Mouse (Mus musculus) CH12.LX (cell line): Measurements from ENCODE around the gene Atp4a. TPM values are rescaled to one million over a fixed set of nuclear protein-coding genes. Genes with fewer than 3 reads are reported as not detected.

ENCODE experiments used
- DNase-seq: peaks from one replicate; pipeline ENCODE4 v3.0.0-alpha.2; 2013; ENCODE audit errors: extremely low read depth
- H3K27ac ChIP-seq: 2 replicates; pipeline ENCODE4 v1.5.1; 2012; ENCODE audit warnings: low read depth, mild to moderate bottlenecking, control low read depth, moderate library complexity; ENCODE audit not compliant: insufficient read depth
- H3K27me3 ChIP-seq: replicated peaks from 2 replicates; pipeline ENCODE3; 2012; ENCODE audit warnings: inconsistent platforms
- H3K36me3 ChIP-seq, 2 experiments: replicated peaks in 1 of 2; 2 replicates each; pipeline versions ENCODE3 to v1.6.1; 2012; ENCODE audit warnings: inconsistent platforms in 1 of 2, low read length in 1 of 2, mild to moderate bottlenecking in 1 of 2, mixed read lengths in 1 of 2, moderate library complexity in 1 of 2; ENCODE audit not compliant: control insufficient read depth in 1 of 2, insufficient read depth in 1 of 2
- H3K4me1 ChIP-seq, 2 experiments: 2 replicates each; pipeline ENCODE4 v1.6.1; 2012; ENCODE audit warnings: inconsistent platforms in 1 of 2, moderate library complexity in 1 of 2; ENCODE audit not compliant: insufficient read depth in 2 of 2, control insufficient read depth in 1 of 2
- H3K4me2 ChIP-seq: 2 replicates; pipeline ENCODE4 v1.6.1; 2012; ENCODE audit warnings: low read depth, mild to moderate bottlenecking, control low read depth; ENCODE audit not compliant: poor library complexity, insufficient read depth, severe bottlenecking
- H3K4me3 ChIP-seq, 3 experiments: fragments of 150-350 bp in 1 of 3; sonication (generic) in 1 of 3; replicated peaks in 1 of 3; 2 replicates each; pipeline versions ENCODE3 to v1.5.1; 2011 to 2012; ENCODE audit warnings: low read depth in 2 of 3, low read length in 2 of 3, mild to moderate bottlenecking in 2 of 3, moderate library complexity in 2 of 3, control low read depth in 1 of 3, improper control_type of control experiment in 1 of 3, inconsistent platforms in 1 of 3, mixed read lengths in 1 of 3; ENCODE audit not compliant: poor library complexity in 1 of 3
- H3K79me2 ChIP-seq: replicated peaks from 2 replicates; pipeline ENCODE4 v1.6.1; 2012; ENCODE audit warnings: mild to moderate bottlenecking, moderate library complexity; ENCODE audit not compliant: control insufficient read depth, poor library complexity, insufficient read depth, severe bottlenecking; ENCODE audit errors: extremely low read depth
- H3K9ac ChIP-seq: 2 replicates; pipeline ENCODE4 v1.6.1; 2012; ENCODE audit warnings: low read depth, mild to moderate bottlenecking, control low read depth, moderate library complexity; ENCODE audit not compliant: insufficient read depth
- H3K9me3 ChIP-seq: replicated peaks from 2 replicates; pipeline ENCODE3; 2012; ENCODE audit warnings: low read length, inconsistent platforms, mixed read lengths
- BHLHE40 ChIP-seq: IDR thresholded peaks from 2 replicates; pipeline ENCODE4 v1.6.1; 2011; ENCODE audit warnings: mild to moderate bottlenecking, low read depth, low read length, improper control_type of control experiment
- CHD2 ChIP-seq: IDR thresholded peaks from 2 replicates; pipeline ENCODE4 v1.6.1; 2011; ENCODE audit warnings: low read length, improper control_type of control experiment
- CTCF ChIP-seq, 2 experiments: IDR thresholded peaks in 1 of 2; conservative IDR thresholded peaks in 1 of 2; 2 replicates each; pipeline ENCODE4 v1.5.1; 2011 to 2012; ENCODE audit warnings: low read depth in 2 of 2, low read length in 2 of 2, improper control_type of control experiment in 1 of 2, inconsistent platforms in 1 of 2, mild to moderate bottlenecking in 1 of 2, moderate library complexity in 1 of 2
- ELF1 ChIP-seq: IDR thresholded peaks from 2 replicates; pipeline ENCODE4 v1.6.1; 2014; ENCODE audit warnings: low read depth, mild to moderate bottlenecking, inconsistent platforms, low read length, improper control_type of control experiment
- EP300 ChIP-seq: IDR thresholded peaks from 2 replicates; pipeline ENCODE4 v1.6.1; 2011; ENCODE audit warnings: low read length, improper control_type of control experiment
- ETS1 ChIP-seq: conservative IDR thresholded peaks from 2 replicates; pipeline ENCODE4 v1.6.1; 2012; ENCODE audit warnings: low read depth, mild to moderate bottlenecking, inconsistent platforms, low read length, improper control_type of control experiment, moderate library complexity
- IRF4 ChIP-seq: IDR thresholded peaks from 2 replicates; pipeline ENCODE4 v1.6.1; 2014; ENCODE audit warnings: low read depth, mild to moderate bottlenecking, inconsistent platforms, low read length, improper control_type of control experiment
- JUN ChIP-seq: IDR thresholded peaks from 2 replicates; pipeline ENCODE4 v1.6.1; 2011; ENCODE audit warnings: low read depth, mild to moderate bottlenecking, low read length, improper control_type of control experiment, moderate library complexity; ENCODE audit not compliant: insufficient read depth
- MAZ ChIP-seq: IDR thresholded peaks from 2 replicates; pipeline ENCODE4 v1.6.1; 2012; ENCODE audit warnings: low read depth, mild to moderate bottlenecking, inconsistent platforms, low read length, improper control_type of control experiment, moderate library complexity
- MEF2A ChIP-seq: IDR thresholded peaks from 2 replicates; pipeline ENCODE4 v1.6.1; 2014; ENCODE audit warnings: low read depth, mild to moderate bottlenecking, inconsistent platforms, low read length, improper control_type of control experiment, borderline replicate concordance
- MYC ChIP-seq: IDR thresholded peaks from 2 replicates; pipeline ENCODE4 v1.6.1; 2011; ENCODE audit warnings: low read depth, mild to moderate bottlenecking, improper control_type of control experiment, low read length
- NRF1 ChIP-seq: IDR thresholded peaks from 2 replicates; pipeline ENCODE4 v1.6.1; 2014; ENCODE audit warnings: low read depth, mild to moderate bottlenecking, inconsistent platforms, low read length, improper control_type of control experiment, moderate library complexity
- PAX5 ChIP-seq: IDR thresholded peaks from 2 replicates; pipeline ENCODE4 v1.6.1; 2012; ENCODE audit warnings: low read length, inconsistent platforms, mixed read lengths
- POLR2A ChIP-seq: IDR thresholded peaks from 2 replicates; pipeline ENCODE4 v1.6.1; 2011; ENCODE audit warnings: low read depth, mild to moderate bottlenecking, improper control_type of control experiment, low read length
- POLR2AphosphoS2 ChIP-seq: IDR thresholded peaks from 2 replicates; pipeline ENCODE4 v1.6.1; 2011; ENCODE audit warnings: low read depth, low read length, improper control_type of control experiment
- RCOR1 ChIP-seq: conservative IDR thresholded peaks from 2 replicates; pipeline ENCODE4 v1.6.1; 2012; ENCODE audit warnings: low read depth, mild to moderate bottlenecking, inconsistent platforms, low read length, improper control_type of control experiment
- SIN3A ChIP-seq: IDR thresholded peaks from 2 replicates; pipeline ENCODE4 v1.6.1; 2012; ENCODE audit warnings: low read length, improper control_type of control experiment, inconsistent platforms
- SMC3 ChIP-seq: IDR thresholded peaks from 2 replicates; pipeline ENCODE4 v1.6.1; 2011; ENCODE audit warnings: low read depth, low read length, improper control_type of control experiment
- TBP ChIP-seq: conservative IDR thresholded peaks from 2 replicates; pipeline ENCODE4 v1.6.1; 2011; ENCODE audit warnings: low read depth, low read length, improper control_type of control experiment
- TCF12 ChIP-seq: IDR thresholded peaks from 2 replicates; pipeline ENCODE4 v1.6.1; 2014; ENCODE audit warnings: low read depth, mild to moderate bottlenecking, inconsistent platforms, low read length, improper control_type of control experiment
- UBTF ChIP-seq: IDR thresholded peaks from 2 replicates; pipeline ENCODE4 v1.6.1; 2012; ENCODE audit warnings: low read depth, mild to moderate bottlenecking, inconsistent platforms, low read length, improper control_type of control experiment, moderate library complexity
- USF2 ChIP-seq: conservative IDR thresholded peaks from 2 replicates; pipeline ENCODE4 v1.6.1; 2011; ENCODE audit warnings: low read depth, low read length, improper control_type of control experiment
- ZMIZ1 ChIP-seq: IDR thresholded peaks from 2 replicates; pipeline ENCODE4 v1.6.1; 2012; ENCODE audit warnings: low read depth, mild to moderate bottlenecking, inconsistent platforms, low read length, improper control_type of control experiment
- dilution Hi-C: fragments of 300-500 bp; cut with MboI; formaldehyde crosslinking; loops from 2 replicates; pipeline ENCODE4 v1.14.3; 2020; ENCODE audit warnings: low sequenced_read_pairs; ENCODE audit not compliant: extremely low pct_unique_long_range_greater_than_20kb, extremely low pct_ligation_motif_present
- in situ Hi-C: fragments of 300-500 bp; cut with MboI; formaldehyde crosslinking; loops from 3 replicates; pipeline ENCODE4 v1.14.3; 2019; ENCODE audit warnings: low sequenced_read_pairs, low pct_ligation_motif_present, low pct_unique_long_range_greater_than_20kb, mixed read lengths
- polyA plus RNA-seq: library from polyadenylated mRNA; unstranded; fragments of >175 nt; gene quantifications from 2 replicates; pipeline ENCODE4 v1.2.1, GENCODE M21; 2012; ENCODE audit warnings: low read depth; ENCODE audit not compliant: insufficient read length
- total RNA-seq, 2 experiments: library from RNA; depleted of rRNA; stranded (reverse); fragments of 300-350 nt in 1 of 2; fragments of >200 nt in 1 of 2; gene quantifications; 2 replicates each; pipeline ENCODE4 v1.2.3; 2012 to 2014

Atp4a gene
- total and polyA plus RNA-seq, 3 experiments = 0.33 to 0.67 TPM; not detected in 1

GRCm38 (mm10) chr7:30723274-30723953 lies 11.4 kb downstream of the Atp4a start:
- Histone ChIP-seq H3K27ac (peak overlapping the region; percentile 43; the same call in 1 of the 2 replicates), H3K36me3 (peaks cover 8 to 36% of the 10 kb centered on the region in 2 experiments), H3K9me3 (no peaks in the 10 kb centered on the region), H3K4me1 (peaks cover 36 to 54% of the 10 kb centered on the region in 2 experiments), H3K9ac (no peak overlapping the region), H3K4me2 (peak overlapping the region; percentile 51), H3K79me2 (no peaks in the 10 kb centered on the region), H3K27me3 (no peaks in the 10 kb centered on the region), H3K4me3 (no peak overlapping the region)
- in situ Hi-C loops (no loop called here), dilution Hi-C loops (no loop called here)
- peak; percentile 61 for DNase-seq
- TF ChIP-seq MEF2A (peak; percentile 35; the same call in 1 of the 2 replicates), MYC (no peak), USF2 (no peak), UBTF (no peak), MAZ (no peak), RCOR1 (no peak), ELF1 (no peak), IRF4 (0 out of 2 replicates have a peak, but pooled peaks have one; percentile 4), TCF12 (peak; percentile 74), CHD2 (no peak), SMC3 (no peak), BHLHE40 (peak; percentile 82), EP300 (peak; percentile 60; the same call in 1 of the 2 replicates), SIN3A (0 out of 2 replicates have a peak, but pooled peaks have one; percentile 32), ETS1 (no peak), NRF1 (no peak), TBP (peak; percentile 51; the same call in 1 of the 2 replicates), PAX5 (no peak)

GRCm38 (mm10) chr7:30728214-30728613 lies 16.2 kb downstream of the Atp4a start:
- TF ChIP-seq ZMIZ1 = no peak
- TF ChIP-seq MEF2A = no peak
- TF ChIP-seq POLR2AphosphoS2 = no peak
- TF ChIP-seq CTCF (conservative IDR thresholded peaks at IDR 0.05 in 1 of 2, IDR thresholded peaks at IDR 0.05 in 1 of 2; ENCODE audit: low read depth in 2 of 2, low read length in 2 of 2) = no peak
- TF ChIP-seq JUN = no peak
- no peak for TF ChIP-seq MAZ
- no peak for TF ChIP-seq POLR2A
- TF ChIP-seq, all 38 proteins: peak for 0
- Histone ChIP-seq H3K79me2 (no peaks in the 10 kb centered on the region), H3K9me3 (no peaks in the 10 kb centered on the region), H3K4me1 (peaks cover 25 to 61% of the 10 kb centered on the region in 2 experiments), H3K9ac (peak overlapping the region; percentile 77), H3K27ac (no peak overlapping the region), H3K27me3 (no peaks in the 10 kb centered on the region), H3K36me3 (peaks cover 16 to 59% of the 10 kb centered on the region in 2 experiments), H3K4me2 (peak overlapping the region; percentile 91), H3K4me3 (peak overlapping the region; percentile 67 to 78 (median 73))
- dilution Hi-C loops (no loop called here), in situ Hi-C loops (no loop called here)
- DNase-seq = no peak
